Mouse (Mus musculus) brain, embryonic 18.5 days (tissue): ENCODE measurements at regions not wholly inside any gene's neighbourhood (a gene's known extent, or its start where the extent isn't known, plus 50 kb on each side); places are given as distances from the start of the nearest gene placed in this dataset.

Source experiments
- DNase-seq: peaks from one replicate; pipeline ENCODE4 v3.0.0-alpha.2; 2012; ENCODE audit warnings: low read depth, low spot score

GRCm38 (mm10) chr11:105538421-105539210, 51.2 kb upstream of the Tanc2 start:
- DNase-seq, result no peak

- DNase-seq, result no peak
Measured at GRCm38 (mm10) chr11:105532616-105533015, 57.2 kb upstream of the Tanc2 start.

- no peak for DNase-seq
Measured at GRCm38 (mm10) chr11:105530711-105531157, 59.1 kb upstream of the Tanc2 start.

- DNase-seq, result no peak
Measured at GRCm38 (mm10) chr11:105526066-105526465, 63.7 kb upstream of the Tanc2 start.

- no peak for DNase-seq
Measured at GRCm38 (mm10) chr11:105525608-105526007, 64.2 kb upstream of the Tanc2 start.

GRCm38 (mm10) chr11:105524400-105524799, 65.4 kb upstream of the Tanc2 start:
- DNase-seq, result no peak

GRCm38 (mm10) chr11:105523765-105524164, 66.0 kb upstream of the Tanc2 start:
- no peak for DNase-seq

GRCm38 (mm10) chr11:105520398-105520797, 63.9 kb upstream of the March10 start:
- DNase-seq, result no peak

GRCm38 (mm10) chr11:105513275-105513674, 56.7 kb upstream of the March10 start:
- no peak for DNase-seq

GRCm38 (mm10) chr11:105510626-105511025, 54.1 kb upstream of the March10 start:
- DNase-seq, result no peak

GRCm38 (mm10) chr11:105510056-105510455, 53.5 kb upstream of the March10 start:
- no peak for DNase-seq

GRCm38 (mm10) chr11:105508660-105509038, 52.1 kb upstream of the March10 start:
- DNase-seq, result no peak

- DNase-seq, result peak; percentile 81
Measured at GRCm38 (mm10) chr11:105507972-105508659, 51.6 kb upstream of the March10 start.

GRCm38 (mm10) chr11:105507332-105507971, 50.9 kb upstream of the March10 start:
- DNase-seq, result no peak
